Mouse (Mus musculus): ENCODE measurements around the gene Taar3.

The Taar3 gene

DNA sequence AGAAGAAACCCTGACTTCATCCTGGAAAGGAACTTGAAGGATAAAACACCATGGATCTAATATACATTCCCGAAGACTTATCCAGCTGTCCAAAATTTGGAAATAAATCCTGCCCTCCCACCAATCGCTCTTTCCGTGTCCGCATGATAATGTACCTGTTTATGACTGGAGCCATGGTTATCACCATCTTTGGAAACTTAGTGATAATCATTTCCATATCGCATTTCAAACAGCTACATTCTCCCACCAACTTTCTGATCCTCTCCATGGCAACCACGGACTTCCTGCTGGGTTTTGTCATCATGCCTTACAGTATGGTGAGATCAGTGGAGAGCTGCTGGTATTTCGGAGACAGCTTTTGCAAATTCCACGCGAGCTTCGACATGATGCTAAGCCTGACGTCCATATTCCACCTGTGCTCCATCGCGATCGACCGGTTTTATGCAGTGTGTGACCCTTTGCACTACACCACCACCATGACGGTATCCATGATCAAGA is at the start of gene Taar3:
Taar3 (plus strand) TSS at position 51 of the 498 bp plus-strand sequence.
- DNase-seq (ENCODE audit: low spot score in 2 of 2) = no peak

GRCm38 (mm10) chr10:23901119-23901518 is 48.2 kb upstream of the Taar3 start:
- no peak for DNase-seq (ENCODE audit: low spot score in 2 of 2)

DNA sequence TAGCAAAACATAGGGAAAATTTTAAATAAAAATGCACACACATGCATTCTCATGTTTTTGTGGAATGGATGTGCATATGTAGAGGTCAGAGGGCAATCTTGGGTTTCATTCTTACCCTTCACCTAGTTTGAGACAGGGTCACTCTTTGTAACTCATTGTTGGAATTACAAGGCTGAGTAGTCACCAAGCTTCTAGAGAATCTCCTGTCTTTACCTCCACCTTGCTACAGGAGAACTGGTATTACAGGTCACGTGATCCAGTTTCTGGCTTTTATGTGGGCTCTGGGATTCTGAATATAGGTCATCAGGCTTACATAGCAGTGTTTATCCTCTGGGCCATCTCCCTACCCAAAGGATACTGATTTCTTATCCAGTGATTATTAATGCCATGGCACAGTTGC is 43.7 kb upstream of the Taar3 start:
- no peak for DNase-seq (ENCODE audit: low spot score in 2 of 2)

DNA sequence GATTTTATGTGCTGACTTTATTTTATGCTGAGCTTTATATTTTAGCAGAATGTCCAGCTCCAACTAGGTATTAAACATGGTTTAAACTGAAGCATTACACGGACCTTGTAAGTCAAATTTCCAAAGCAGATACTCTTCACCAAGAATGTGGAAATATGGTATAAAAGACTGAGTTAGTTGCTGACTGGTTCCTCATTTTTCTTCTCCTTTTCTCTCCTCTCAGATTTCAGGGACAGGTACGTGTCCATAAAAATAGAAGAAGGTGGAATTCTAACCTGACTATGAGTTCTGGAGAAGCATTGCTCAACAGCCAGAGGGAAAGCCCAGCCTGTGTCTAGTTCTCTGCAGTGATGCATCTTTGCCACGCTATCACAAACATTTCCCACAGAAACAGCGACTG is 29.3 kb upstream of the Taar3 start, which contains the start of gene Taar1:
Taar1 (plus strand) TSS at position 301 of the 400 bp plus-strand sequence.
- no peak for DNase-seq (ENCODE audit: low spot score in 2 of 2)

- DNase-seq (ENCODE audit: low spot score in 2 of 2) = no peak
These were observed 26.9 kb upstream of the Taar3 start for GRCm38 (mm10) chr10:23922468-23922867.

DNA sequence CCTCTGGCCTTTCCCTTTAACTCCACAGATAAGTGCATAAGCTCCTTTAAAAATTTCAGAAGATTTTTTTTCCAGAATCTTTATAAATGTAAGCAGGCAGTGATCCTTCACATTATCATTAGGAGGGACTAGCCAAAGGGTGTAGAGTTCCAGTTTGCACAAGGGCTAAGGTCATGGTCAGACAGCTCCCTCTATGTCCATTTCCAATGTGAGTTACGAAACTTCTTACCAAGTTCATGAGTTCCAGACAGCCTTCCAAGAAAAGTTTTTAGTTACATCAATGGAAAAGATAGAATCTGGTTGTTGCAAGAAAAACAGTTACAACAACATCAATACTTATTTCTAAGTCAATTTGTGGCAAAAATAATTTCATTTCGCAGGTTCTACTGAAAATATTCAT is 25.4 kb upstream of the Taar3 start:
- DNase-seq (ENCODE audit: low spot score in 2 of 2) = no peak

GRCm38 (mm10) chr10:23937613-23938012 is 11.7 kb upstream of the Taar3 start:
- no peak for DNase-seq (ENCODE audit: low spot score in 2 of 2)

- no peak for DNase-seq (ENCODE audit: low spot score in 2 of 2)
These were observed 11.0 kb upstream of the Taar3 start, which contains the start of gene Taar2 for GRCm38 (mm10) chr10:23938312-23938711. Taar2 (plus strand) TSS chr10:23938572.

GRCm38 (mm10) chr10:23942465-23942864 is 6.9 kb upstream of the Taar3 start:
- peak in 1 of 2 experiments; percentile 26 for DNase-seq (ENCODE audit: low spot score in 2 of 2)

DNA sequence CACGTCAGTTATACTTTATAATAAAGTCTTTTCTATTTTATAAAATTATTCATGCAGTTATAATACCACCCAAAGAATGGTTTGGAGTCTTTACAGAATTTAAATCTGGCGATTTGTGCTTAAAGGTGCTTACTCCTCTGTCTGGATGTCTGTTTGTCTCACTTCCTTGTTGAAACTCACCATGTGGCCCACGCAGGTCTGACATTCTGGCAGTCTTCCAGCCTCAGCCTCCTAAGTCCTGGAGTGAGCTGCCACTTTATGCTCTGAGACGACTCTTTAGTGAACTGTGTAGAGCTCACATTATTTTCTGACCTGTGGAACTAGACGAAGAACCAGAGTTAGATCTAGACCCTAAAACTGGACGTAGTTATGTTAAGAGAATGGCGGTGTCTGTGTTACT is 1.3 kb upstream of the Taar3 start:
- no peak for DNase-seq (ENCODE audit: low spot score in 2 of 2)

- no peak for DNase-seq (ENCODE audit: low spot score in 2 of 2)
These were observed 2.4 kb downstream of the Taar3 start for GRCm38 (mm10) chr10:23951714-23952113.

DNA sequence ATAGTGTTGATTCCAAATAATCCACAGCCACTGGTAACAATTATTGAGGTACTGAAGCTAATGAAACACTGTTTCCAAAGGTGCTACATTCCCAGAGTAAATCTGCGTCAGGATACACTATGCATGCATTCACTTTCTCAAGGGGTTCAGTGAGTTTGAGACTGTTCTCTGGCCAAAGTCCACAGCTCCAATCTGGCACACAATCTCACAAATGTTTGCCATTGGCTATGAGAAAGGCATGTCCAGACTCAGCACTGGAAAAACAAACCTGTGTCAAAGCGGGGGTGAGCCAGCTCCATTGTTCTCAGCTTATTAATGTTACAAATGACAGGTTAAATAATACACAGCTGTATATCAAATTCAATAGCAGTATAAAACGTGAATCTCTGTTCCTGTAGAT is 9.7 kb downstream of the Taar3 start:
- no peak for DNase-seq (ENCODE audit: low spot score in 2 of 2)

DNA sequence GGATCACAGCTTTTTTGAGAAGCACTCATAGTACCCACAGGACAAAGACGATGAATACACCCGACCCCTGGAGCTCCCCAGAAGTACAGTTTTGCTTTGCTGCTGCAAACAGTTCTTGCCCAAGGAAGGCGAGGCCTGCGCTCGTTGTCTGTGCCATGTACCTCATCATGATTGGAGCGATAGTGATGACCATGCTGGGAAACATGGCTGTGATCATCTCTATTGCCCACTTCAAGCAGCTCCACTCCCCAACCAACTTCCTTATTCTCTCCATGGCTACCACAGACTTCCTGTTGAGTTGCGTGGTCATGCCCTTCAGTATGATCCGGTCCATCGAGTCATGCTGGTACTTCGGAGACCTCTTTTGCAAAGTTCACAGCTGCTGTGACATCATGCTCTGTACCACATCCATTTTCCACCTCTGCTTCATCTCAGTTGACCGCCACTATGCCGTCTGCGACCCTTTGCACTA is 11.1 kb downstream of the Taar3 start, which contains the start of gene Taar4:
Taar4 (plus strand) TSS at position 51 of the 472 bp plus-strand sequence.
- no peak for DNase-seq (ENCODE audit: low spot score in 2 of 2)

- no peak for DNase-seq (ENCODE audit: low spot score in 2 of 2)
These were observed 14.1 kb downstream of the Taar3 start for GRCm38 (mm10) chr10:23963444-23963843.

DNA sequence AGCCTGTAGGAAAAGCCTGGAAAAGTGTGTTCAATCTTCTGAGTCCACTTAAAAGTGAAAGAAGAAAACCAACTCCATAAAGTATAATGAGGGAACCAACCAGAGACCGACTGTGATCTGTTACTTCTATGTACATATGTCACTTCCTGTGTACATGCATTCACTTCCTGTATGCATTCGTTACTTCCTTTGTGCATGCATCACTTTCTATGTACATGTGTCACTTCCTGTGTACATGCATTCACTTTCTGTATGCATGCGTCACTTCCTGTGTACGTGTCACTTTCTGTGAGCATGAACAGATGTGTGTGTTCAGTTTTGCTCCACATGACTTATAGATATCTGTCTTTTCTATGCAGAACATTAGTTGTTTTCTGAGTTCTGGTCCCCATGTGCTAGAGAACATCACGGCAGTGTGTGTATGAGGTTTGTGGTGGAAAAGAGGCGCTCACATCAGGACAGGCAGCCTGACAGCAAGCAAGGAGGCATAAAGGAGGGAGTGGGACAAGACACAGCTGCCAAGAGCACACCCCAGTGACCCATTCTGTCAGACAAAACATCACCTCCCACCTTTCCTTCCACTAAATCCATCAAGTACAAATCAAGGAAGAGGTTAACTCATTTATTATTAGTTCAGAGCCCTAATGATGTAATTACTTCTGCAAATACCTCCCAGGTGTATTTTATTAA is 15.7 kb downstream of the Taar3 start:
- no peak for DNase-seq (ENCODE audit: low spot score in 2 of 2)

DNA sequence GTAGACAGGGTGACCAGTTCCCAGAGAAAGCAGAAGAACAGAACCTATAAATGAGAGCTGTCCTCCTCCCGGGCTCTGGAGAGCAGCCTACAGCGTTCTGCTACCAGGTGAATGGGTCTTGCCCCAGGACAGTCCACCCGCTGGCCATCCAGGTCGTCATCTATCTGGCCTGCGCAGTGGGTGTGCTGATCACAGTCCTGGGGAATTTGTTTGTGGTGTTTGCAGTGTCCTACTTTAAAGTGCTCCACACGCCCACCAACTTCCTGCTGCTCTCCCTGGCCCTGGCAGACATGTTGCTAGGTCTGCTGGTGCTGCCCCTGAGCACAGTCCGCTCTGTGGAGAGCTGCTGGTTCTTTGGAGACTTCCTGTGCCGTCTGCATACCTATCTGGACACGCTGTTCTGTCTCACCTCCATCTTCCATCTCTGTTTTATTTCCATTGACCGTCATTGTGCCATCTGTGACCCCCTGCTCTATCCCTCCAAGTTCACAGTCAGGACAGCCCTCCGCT is 21.4 kb downstream of the Taar3 start, which contains the start of gene Taar5:
Taar5 (plus strand) TSS at position 51 of the 510 bp plus-strand sequence.
- DNase-seq (ENCODE audit: low spot score in 2 of 2) = no peak

DNA sequence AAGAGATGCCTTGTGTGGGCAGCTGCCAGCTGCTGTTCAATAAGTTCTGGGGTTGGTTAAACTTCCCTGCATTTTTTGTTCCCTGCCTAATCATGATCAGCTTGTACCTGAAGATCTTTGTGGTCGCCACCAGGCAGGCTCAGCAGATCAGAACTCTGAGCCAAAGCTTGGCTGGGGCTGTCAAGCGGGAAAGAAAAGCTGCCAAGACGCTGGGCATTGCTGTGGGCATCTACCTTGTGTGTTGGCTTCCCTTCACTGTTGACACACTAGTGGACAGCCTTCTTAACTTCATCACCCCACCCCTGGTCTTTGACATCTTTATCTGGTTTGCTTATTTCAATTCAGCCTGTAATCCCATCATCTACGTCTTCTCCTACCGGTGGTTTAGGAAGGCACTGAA is 21.9 kb downstream of the Taar3 start:
- DNase-seq (ENCODE audit: low spot score in 2 of 2) = no peak

DNA sequence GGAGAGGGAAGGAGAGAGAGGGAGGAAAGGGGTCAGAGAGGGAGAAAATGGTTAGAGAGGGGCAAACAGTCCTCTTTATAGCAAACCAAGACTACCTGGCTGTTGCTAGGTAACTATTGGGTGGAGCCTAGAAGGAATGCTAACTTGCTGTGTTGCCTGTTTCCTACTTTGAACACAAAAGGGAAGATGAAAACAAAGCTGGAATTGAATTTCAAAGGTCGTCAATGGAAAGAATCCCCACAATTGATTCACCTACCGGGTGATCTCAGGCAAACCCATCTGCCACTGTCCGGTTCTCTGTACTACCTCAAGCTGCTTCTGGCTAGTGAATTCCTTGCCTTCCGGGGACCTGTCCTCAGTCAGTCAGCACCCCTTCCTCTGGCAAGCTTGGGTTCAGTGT is 28.6 kb downstream of the Taar3 start:
- DNase-seq (ENCODE audit: low spot score in 2 of 2) = no peak

DNA sequence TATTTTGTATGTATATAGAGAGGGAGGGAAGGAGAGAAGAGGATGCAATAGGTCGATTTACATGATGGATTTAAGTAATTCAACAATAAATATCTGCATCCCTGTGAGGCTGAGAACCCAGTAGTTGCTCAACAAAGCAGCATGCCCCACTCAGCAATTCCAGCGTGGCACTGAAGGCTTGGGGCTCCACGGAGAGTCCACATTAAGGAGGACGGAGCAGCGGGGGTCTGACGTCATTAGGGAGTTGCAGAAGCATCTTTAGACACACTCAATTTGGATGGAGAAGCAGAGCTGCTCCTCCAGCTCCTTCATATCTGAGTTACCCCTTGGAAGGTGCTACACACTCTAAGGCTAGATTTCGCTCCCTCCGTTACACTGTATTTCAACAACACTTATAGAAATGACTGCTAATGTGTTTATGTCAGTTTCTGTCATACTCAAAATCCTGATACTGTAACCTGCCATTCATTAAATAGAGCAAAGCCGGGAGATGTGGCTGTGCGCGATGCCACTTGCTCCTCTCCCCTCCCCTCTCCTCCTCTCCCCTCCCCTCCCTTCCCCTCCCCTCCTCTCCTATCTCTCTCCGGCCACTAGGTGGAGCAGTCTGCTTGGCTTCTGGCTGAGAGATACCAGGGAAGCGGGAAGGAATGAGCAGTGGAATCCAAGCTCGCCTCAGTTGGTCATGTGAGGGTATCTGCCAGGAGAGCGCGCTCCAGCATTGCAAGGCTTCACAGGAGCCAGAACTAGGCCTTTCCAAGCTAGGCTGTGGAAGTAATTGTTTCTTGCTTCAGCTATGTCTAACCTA is 29.7 kb downstream of the Taar3 start:
- peak; percentile 28 to 61 for DNase-seq (ENCODE audit: low spot score in 2 of 2)

GRCm38 (mm10) chr10:23985546-23985945 is 36.2 kb downstream of the Taar3 start, which contains the start of gene Taar6:
Taar6 (minus strand) TSS chr10:23985646.
- no peak for DNase-seq (ENCODE audit: low spot score in 2 of 2)

DNA sequence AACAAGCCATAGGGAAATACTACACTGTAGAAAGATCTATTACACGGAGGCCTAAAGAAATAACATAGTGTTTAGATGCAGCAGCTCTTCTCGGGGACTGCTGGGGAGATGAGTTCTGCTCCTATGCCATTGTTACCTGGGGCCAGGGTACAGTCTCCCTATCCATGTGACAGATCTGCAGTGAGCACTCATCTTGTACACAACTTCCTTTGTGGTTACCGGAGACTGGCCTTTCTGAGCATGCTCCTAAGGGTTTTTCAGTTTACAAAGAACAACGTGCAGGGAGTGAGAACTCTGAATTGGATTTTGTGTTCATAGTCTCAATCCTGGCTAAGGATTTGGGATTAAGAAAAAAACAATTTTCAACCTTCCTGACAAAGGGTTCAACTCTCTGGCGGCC is 37.1 kb downstream of the Taar3 start:
- peak in 1 of 2 experiments; percentile 7 for DNase-seq (ENCODE audit: low spot score in 2 of 2)

DNA sequence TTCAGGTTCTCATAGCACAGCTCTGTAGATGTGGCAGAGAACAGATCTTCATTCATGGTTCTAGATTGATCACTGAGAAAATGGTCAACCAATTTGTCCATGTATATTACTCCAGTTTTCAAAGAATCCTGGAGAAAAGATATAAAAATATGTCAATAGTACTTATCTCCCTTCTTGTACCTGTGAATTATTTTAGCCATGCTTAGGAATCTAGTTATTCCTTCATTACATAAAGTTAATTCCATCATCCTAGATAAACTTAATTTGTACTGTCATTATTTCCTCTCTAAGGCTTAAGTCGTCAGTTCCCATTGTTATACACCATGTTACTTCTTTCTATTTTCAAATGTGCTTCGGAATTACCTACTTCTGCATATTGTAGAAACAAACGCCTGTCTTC is 44.0 kb downstream of the Taar3 start, which contains the start of gene Taar7a:
Taar7a (minus strand) TSS at position 101 of the 400 bp plus-strand sequence.
- DNase-seq (ENCODE audit: low spot score in 2 of 2) = no peak

All from thymus, postnatal 10 days (tissue).